Mouse (Mus musculus) G1E (cell line): ENCODE measurements at regions not wholly inside any gene's neighbourhood (a gene's known extent, or its start where the extent isn't known, plus 50 kb on each side); places are given as distances from the start of the nearest gene placed in this dataset.

Source experiments
- ATAC-seq: 2 replicates; pipeline ENCODE4 v1.8.0; 2016; ENCODE audit warnings: mild to moderate bottlenecking; ENCODE audit not compliant: insufficient number of reproducible peaks, poor library complexity, low FRiP score, severe bottlenecking; ENCODE audit errors: extremely low read depth
- DNase-seq: peaks from one replicate; pipeline ENCODE4 v3.0.0; 2012; ENCODE audit warnings: low spot score
- H3K27me3 ChIP-seq: 2 replicates; pipeline ENCODE4 v1.6.1; 2012; ENCODE audit warnings: mild to moderate bottlenecking, low read length, inconsistent platforms; ENCODE audit not compliant: insufficient read depth
- H3K36me3 ChIP-seq: replicated peaks from 2 replicates; pipeline ENCODE3; 2012; ENCODE audit warnings: mild to moderate bottlenecking, inconsistent platforms
- H3K4me1 ChIP-seq: 2 replicates; pipeline ENCODE4 v1.6.1; 2012; ENCODE audit warnings: low read depth, low read length, inconsistent platforms, mixed read lengths; ENCODE audit not compliant: insufficient read depth
- H3K4me3 ChIP-seq: 2 replicates; pipeline ENCODE4 v1.5.1; 2012; ENCODE audit warnings: low read depth, mild to moderate bottlenecking, inconsistent platforms, low read length, moderate library complexity, mixed read lengths
- H3K9me3 ChIP-seq: replicated peaks from 2 replicates; pipeline ENCODE4 v1.6.1; 2012; ENCODE audit warnings: inconsistent platforms
- CTCF ChIP-seq: IDR thresholded peaks from 2 replicates; pipeline ENCODE4 v1.5.1; 2012; ENCODE audit warnings: low read depth, low read length, inconsistent platforms, mixed read lengths
- GATA1 ChIP-seq: IDR thresholded peaks from 2 replicates; pipeline ENCODE4 v1.6.1; 2012; ENCODE audit warnings: borderline replicate concordance, low read length, inconsistent platforms, mixed read lengths
- GATA2 ChIP-seq: IDR thresholded peaks from 2 replicates; pipeline ENCODE4 v1.6.1; 2012; ENCODE audit warnings: low read depth, low read length, inconsistent platforms, borderline replicate concordance
- POLR2AphosphoS5 ChIP-seq: IDR thresholded peaks from 2 replicates; pipeline ENCODE4 v1.6.1; 2012; ENCODE audit warnings: low read depth, low read length, inconsistent platforms; ENCODE audit not compliant: insufficient replicate concordance
- TAL1 ChIP-seq: conservative IDR thresholded peaks from 2 replicates; pipeline ENCODE4 v1.6.1; 2012; ENCODE audit warnings: low read depth, low read length, inconsistent platforms, mixed read lengths

DNA sequence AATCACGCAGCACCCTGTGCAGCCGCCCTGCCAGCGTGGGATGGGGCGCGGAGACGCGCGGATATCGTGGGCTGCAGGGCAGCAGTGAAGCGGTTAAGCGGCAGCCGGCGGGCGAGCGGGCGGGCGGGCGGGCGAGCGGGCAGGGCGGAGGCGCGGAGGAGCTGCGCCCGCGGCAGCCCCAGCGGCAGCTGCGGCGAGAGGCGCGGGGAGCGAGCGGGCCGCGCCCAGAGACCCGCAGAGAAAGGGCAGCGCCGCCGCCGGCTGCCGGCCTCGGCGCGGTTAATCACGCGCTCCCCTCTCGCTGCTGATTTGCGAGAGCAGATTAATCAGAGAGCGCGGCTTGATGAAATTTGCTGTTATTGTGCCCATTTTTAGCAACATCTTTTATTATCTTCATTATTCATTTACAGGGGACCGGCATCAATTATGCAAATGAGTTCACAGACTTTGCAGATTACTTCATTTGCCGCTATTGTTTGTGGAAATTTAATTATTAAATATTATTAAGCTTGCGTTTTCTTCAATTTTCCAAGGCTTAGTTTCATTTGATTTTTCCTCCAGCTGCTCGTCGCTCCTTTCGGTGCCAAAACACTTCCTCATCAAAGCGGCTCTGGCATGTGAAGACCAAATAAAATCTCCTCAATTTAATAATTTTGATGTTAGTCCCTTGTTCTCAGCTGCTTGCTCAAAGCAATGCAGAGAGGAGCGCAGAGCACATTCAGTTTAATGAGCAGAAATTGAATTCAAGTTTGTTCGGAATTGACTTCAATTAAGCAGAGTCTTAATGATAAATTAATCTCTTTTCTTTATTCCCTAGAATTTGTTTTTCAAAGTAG is 219.2 kb upstream of the Pkn2 start:
- DNase-seq (no peak), ATAC-seq (no peak)
- H3K4me3 ChIP-seq, result no peak overlapping the region
- H3K9me3 ChIP-seq, result peaks cover 36% of the 10 kb centered on the region
- H3K36me3 ChIP-seq, result no peaks in the 10 kb centered on the region
- H3K4me1 ChIP-seq, result no peaks in the 10 kb centered on the region
- TF ChIP-seq TAL1 (no peak), CTCF (no peak), POLR2AphosphoS5 (no peak), GATA1 (no peak), GATA2 (no peak)
- no peaks in the 10 kb centered on the region for H3K27me3 ChIP-seq

DNA sequence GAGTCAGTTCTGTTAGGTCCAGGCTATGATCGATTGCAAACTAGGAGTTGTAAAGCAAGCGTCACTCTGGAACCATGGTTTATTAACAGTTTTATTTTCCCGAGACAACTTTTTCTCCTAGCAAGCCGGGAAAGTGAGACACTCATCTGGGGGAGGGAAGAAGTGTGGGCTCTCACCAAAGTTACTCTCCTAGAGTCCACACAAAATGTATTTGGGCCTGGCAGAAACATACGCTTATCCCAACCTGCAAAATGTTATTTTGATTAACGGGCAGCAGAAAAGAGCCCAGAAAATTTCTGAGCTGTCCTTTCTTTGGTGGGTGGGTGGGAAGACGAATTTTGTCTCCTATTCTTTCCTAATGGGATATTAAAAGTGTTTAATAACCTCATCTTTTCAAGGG is 218.4 kb upstream of the Pkn2 start:
- TF ChIP-seq GATA1 (no peak), TAL1 (no peak), CTCF (no peak), GATA2 (no peak), POLR2AphosphoS5 (no peak)
- no peak for DNase-seq
- no peaks in the 10 kb centered on the region for H3K36me3 ChIP-seq
- no peaks in the 10 kb centered on the region for H3K27me3 ChIP-seq
- H3K9me3 ChIP-seq, result peaks cover 32% of the 10 kb centered on the region
- no peak for ATAC-seq
- no peak overlapping the region for H3K4me3 ChIP-seq
- no peaks in the 10 kb centered on the region for H3K4me1 ChIP-seq

DNA sequence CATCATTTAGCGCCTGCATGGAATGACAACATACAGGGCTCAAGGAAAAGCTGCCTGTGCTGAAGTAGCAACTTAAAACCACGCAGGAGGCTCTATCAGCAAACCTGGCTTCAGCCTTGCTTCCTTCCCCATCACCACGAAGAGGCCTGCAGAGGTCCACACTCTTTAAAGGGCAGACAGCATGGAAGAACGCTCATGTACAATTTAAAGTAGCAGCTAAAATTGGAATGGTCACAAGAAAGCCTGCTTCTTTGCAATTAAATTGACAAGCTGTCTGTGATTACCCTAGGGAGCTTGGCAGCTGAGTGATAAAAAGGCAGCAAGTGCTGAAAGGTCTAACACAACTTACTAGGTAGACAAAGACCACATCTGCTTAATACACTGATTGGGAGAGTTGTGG is 210.4 kb upstream of the Pkn2 start:
- no peak for DNase-seq
- Histone ChIP-seq H3K4me3 (no peak overlapping the region), H3K36me3 (no peaks in the 10 kb centered on the region), H3K9me3 (peaks cover 13% of the 10 kb centered on the region), H3K4me1 (no peaks in the 10 kb centered on the region), H3K27me3 (no peaks in the 10 kb centered on the region)
- no peak for ATAC-seq
- TF ChIP-seq TAL1 (no peak), CTCF (no peak), POLR2AphosphoS5 (no peak), GATA2 (no peak), GATA1 (no peak)

DNA sequence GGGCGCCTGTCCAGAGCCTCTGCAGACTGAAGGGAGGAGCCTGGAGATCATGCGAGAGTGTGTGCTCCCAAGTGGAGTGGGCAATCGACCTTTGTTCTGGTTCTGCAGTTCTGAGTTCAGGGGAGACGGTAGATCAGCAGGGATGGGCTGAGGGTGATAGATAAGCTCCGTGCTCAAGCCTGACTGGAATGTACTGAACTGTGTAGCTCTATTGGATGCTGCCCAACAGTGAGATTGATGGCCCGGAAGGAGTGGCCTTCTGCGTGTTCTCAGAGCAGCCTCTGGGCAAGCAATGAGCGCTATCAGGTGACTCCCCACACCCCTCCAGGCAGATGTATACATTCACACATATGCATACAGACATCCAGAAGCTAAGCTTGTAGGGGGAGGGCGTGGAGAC is 209.1 kb upstream of the Pkn2 start:
- no peak for DNase-seq
- TF ChIP-seq GATA2 (no peak), CTCF (no peak), TAL1 (no peak), POLR2AphosphoS5 (no peak), GATA1 (no peak)
- Histone ChIP-seq H3K36me3 (no peaks in the 10 kb centered on the region), H3K27me3 (no peaks in the 10 kb centered on the region), H3K9me3 (peaks cover 8% of the 10 kb centered on the region), H3K4me1 (no peaks in the 10 kb centered on the region), H3K4me3 (no peak overlapping the region)
- no peak for ATAC-seq

DNA sequence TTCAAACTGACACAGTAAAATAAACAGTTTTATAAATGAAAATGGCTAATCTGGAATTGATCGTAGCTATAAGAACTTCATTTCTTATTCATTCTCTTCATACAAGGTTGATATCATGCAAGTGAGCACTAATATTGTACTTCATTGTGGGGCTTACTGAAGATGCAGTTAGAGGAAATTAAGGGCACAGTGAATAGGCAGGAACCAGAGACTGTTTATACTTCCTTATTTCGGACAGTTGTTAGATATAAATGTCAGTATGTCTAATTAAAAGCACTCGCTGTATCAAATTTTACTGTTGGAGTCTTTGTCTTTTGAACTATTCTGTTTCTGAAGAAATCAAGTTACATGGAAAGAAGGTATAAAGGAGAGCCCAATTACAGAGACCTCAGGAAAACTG is 208.5 kb upstream of the Pkn2 start:
- ATAC-seq (no peak), DNase-seq (no peak)

DNA sequence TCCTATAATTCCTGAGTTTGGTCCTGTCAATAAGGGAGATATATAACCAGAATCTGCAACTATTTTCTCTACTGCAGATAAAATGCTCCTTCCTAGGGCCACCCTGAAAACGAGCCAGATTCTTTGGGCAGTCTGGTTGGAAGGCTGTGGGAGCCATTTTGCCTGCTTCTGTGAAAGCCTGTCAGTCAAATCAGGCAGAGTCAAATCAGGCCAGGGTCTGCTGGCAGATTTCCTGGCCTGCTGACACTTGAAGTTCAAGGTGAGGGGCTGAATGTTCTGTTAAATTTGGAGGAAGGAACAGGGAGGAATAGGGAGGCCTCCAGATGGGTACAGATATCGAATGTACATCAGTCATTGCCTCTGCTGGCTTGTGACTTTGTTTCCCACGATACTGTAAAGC is 206.0 kb upstream of the Pkn2 start:
- TF ChIP-seq GATA2 (no peak), TAL1 (no peak), GATA1 (no peak), POLR2AphosphoS5 (no peak), CTCF (no peak)
- no peak for ATAC-seq
- no peaks in the 10 kb centered on the region for H3K36me3 ChIP-seq
- H3K27me3 ChIP-seq, result no peaks in the 10 kb centered on the region
- H3K4me3 ChIP-seq, result no peak overlapping the region
- peaks cover 3% of the 10 kb centered on the region; the same call in 1 of the 2 replicates for H3K9me3 ChIP-seq
- no peaks in the 10 kb centered on the region for H3K4me1 ChIP-seq
- DNase-seq, result no peak

More for the DNA sequence above, 208.5 kb upstream of the Pkn2 start:
- H3K27me3 ChIP-seq, result no peaks in the 10 kb centered on the region
- H3K4me1 ChIP-seq, result no peaks in the 10 kb centered on the region
- H3K9me3 ChIP-seq, result peaks cover 8% of the 10 kb centered on the region
- H3K36me3 ChIP-seq, result no peaks in the 10 kb centered on the region
- TF ChIP-seq GATA2, result no peak
- TF ChIP-seq POLR2AphosphoS5, result no peak
- no peak for TF ChIP-seq GATA1
- no peak for TF ChIP-seq TAL1
- TF ChIP-seq CTCF, result no peak
- H3K4me3 ChIP-seq, result no peak overlapping the region
